Mouse (Mus musculus) lung, adult 2 months (tissue): ENCODE data around the gene Psd.

Source experiments
- CTCF ChIP-seq: fragments of 200-500 bp; IDR thresholded peaks from 2 replicates; pipeline ENCODE4 v1.5.1; 2011; ENCODE audit warnings: mild to moderate bottlenecking, low read length, control low read depth; ENCODE audit not compliant: insufficient read depth
- POLR2A ChIP-seq: fragments of 200-500 bp; IDR thresholded peaks from 2 replicates; pipeline ENCODE4 v1.6.1; 2011; ENCODE audit warnings: low read depth, mild to moderate bottlenecking, control low read depth, low read length, borderline replicate concordance; ENCODE audit errors: extremely low read depth

DNA sequence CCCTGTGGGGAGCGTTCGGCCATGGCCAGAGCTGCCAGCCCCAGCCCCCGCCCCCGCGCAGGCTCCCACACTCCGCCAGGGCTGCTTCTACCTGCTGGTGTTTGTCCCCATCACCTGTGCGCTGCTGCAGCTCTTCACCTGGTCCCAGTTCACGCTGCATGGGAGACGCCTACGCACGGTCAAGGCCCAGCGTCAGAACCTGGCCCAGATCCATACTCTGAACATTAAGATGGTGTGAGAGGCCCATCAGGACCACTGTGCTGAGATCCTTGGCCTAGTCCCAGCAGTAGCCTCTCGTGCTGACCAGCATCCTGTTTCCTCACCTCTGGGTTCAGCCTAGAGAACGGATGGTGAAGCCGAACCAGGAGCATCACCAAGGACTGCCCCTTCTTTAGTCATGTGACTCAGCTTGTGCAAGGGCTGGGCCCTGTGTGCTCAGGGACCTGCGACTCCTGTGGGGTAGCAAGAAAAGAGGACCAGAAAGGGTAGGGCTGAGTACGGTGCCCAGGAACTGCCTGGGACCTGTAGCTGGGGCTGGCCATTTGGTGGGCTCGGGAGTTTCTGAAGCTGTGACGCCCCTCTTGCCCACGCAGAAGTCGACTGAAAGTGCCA is 47.6 kb upstream of the Psd start:
- TF ChIP-seq CTCF (no peak), POLR2A (no peak)
